Mouse (Mus musculus): ENCODE measurements around the gene Foxb1. TPM values are rescaled to one million over a fixed set of nuclear protein-coding genes. Genes with fewer than 3 reads are reported as not detected.
A peak's percentile ranks its signal among the peaks of the same experiment; 100 is the strongest.

Gene Foxb1
- polyA plus RNA-seq, 1 experiment from 2014 or later: 4.7 TPM

GRCm38 (mm10) chr9:69766301-69766700 lies 5.6 kb upstream of the Foxb1 start:
- Histone ChIP-seq H3K27me3 (ENCODE audit: control insufficient read depth, insufficient read depth, low read length) (peaks cover 45% of the 10 kb centered on the region), H3K4me1 (ENCODE audit: control insufficient read depth, insufficient read depth, low read length) (0 out of 2 replicates have a peak, but pooled peaks cover 7% of the 10 kb centered on the region), H3K4me3 (ENCODE audit: low read depth, low read length) (no peak overlapping the region)

GRCm38 (mm10) chr9:69765483-69766050 lies 4.8 kb upstream of the Foxb1 start:
- Histone ChIP-seq H3K27ac (ENCODE audit: low read depth, low read length) (no peak overlapping the region), H3K9ac (replicated peaks; ENCODE audit: low read depth, low read length) (no peak overlapping the region), H3K4me2 (ENCODE audit: low read depth, low read length) (no peak overlapping the region), H3K36me3 (ENCODE audit: control insufficient read depth, insufficient read depth, low read length) (no peaks in the 10 kb centered on the region), H3K9me3 (ENCODE audit: control insufficient read depth, low read length) (no peaks in the 10 kb centered on the region), H3K4me1 (ENCODE audit: control insufficient read depth, insufficient read depth, low read length) (peaks cover 13% of the 10 kb centered on the region; the same call in 1 of the 2 replicates), H3K4me3 (ENCODE audit: low read depth, low read length) (no peak overlapping the region), H3K27me3 (ENCODE audit: control insufficient read depth, insufficient read depth, low read length) (peaks cover 46% of the 10 kb centered on the region)
- 5% methylated on average over 8 of the region's 8 CpGs for WGBS
- ATAC-seq (ENCODE audit: low read depth): no peak

More at GRCm38 (mm10) chr9:69766301-69766700, 5.6 kb upstream of the Foxb1 start:
- no peak overlapping the region for H3K4me2 ChIP-seq (ENCODE audit: low read depth, low read length)
- H3K9me3 ChIP-seq (ENCODE audit: control insufficient read depth, low read length): no peaks in the 10 kb centered on the region
- ATAC-seq (ENCODE audit: low read depth): no peak
- H3K9ac ChIP-seq (replicated peaks; ENCODE audit: low read depth, low read length): no peak overlapping the region
- no peaks in the 10 kb centered on the region for H3K36me3 ChIP-seq (ENCODE audit: control insufficient read depth, insufficient read depth, low read length)
- WGBS: 2% methylated on average over 8 of the region's 8 CpGs
- no peak overlapping the region for H3K27ac ChIP-seq (ENCODE audit: low read depth, low read length)

GRCm38 (mm10) chr9:69764586-69765482 lies 4.1 kb upstream of the Foxb1 start:
- no peak overlapping the region for H3K27ac ChIP-seq (ENCODE audit: low read depth, low read length)
- H3K9me3 ChIP-seq (ENCODE audit: control insufficient read depth, low read length): no peaks in the 10 kb centered on the region
- peaks cover 50% of the 10 kb centered on the region for H3K27me3 ChIP-seq (ENCODE audit: control insufficient read depth, insufficient read depth, low read length)
- WGBS: under 1% methylated on average over 42 of the region's 42 CpGs
- no peak overlapping the region for H3K4me3 ChIP-seq (ENCODE audit: low read depth, low read length)
- H3K4me2 ChIP-seq (ENCODE audit: low read depth, low read length): peak overlapping the region; percentile 8; the same call in 1 of the 2 replicates
- no peak for ATAC-seq (ENCODE audit: low read depth)
- H3K36me3 ChIP-seq (ENCODE audit: control insufficient read depth, insufficient read depth, low read length): no peaks in the 10 kb centered on the region
- no peak overlapping the region for H3K9ac ChIP-seq (replicated peaks; ENCODE audit: low read depth, low read length)
- H3K4me1 ChIP-seq (ENCODE audit: control insufficient read depth, insufficient read depth, low read length): peaks cover 14% of the 10 kb centered on the region; the same call in 1 of the 2 replicates

- H3K27ac ChIP-seq (ENCODE audit: low read depth, low read length): no peak overlapping the region
Observed at GRCm38 (mm10) chr9:69763681-69764585, 3.2 kb upstream of the Foxb1 start.

DNA sequence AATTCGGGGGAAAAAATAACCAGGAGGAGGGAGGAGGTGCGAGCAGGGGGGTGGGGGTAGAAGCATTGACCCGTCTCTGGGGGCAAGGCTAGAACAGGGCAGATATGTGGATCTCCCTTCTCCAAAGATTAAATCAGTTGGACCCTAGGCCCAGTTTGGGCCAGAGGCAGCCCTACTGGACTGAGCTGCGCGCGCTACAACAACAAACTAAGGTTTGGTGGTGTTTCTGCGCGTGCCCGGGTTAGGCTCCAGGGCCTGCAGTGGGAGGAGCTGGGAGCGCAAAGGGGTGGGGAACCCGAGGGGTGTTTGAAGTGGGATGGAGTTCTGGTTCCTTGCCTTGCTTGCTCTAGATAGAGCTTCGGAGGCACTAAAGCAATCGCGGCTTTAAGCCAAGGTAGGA lies 2.0 kb upstream of the Foxb1 start:
- H3K27ac ChIP-seq (ENCODE audit: low read depth, low read length): no peak overlapping the region

More at GRCm38 (mm10) chr9:69763681-69764585, 3.2 kb upstream of the Foxb1 start:
- Histone ChIP-seq H3K36me3 (ENCODE audit: control insufficient read depth, insufficient read depth, low read length) (no peaks in the 10 kb centered on the region), H3K4me1 (ENCODE audit: control insufficient read depth, insufficient read depth, low read length) (peaks cover 19% of the 10 kb centered on the region), H3K27me3 (ENCODE audit: control insufficient read depth, insufficient read depth, low read length) (peaks cover 58% of the 10 kb centered on the region), H3K4me2 (ENCODE audit: low read depth, low read length) (peak overlapping the region; percentile 8; the same call in 1 of the 2 replicates), H3K9me3 (ENCODE audit: control insufficient read depth, low read length) (no peaks in the 10 kb centered on the region), H3K9ac (replicated peaks; ENCODE audit: low read depth, low read length) (no peak overlapping the region), H3K4me3 (ENCODE audit: low read depth, low read length) (no peak overlapping the region)
- WGBS: under 1% methylated on average over 25 of the region's 25 CpGs
- no peak for ATAC-seq (ENCODE audit: low read depth)

GRCm38 (mm10) chr9:69762221-69762620 lies 1.5 kb upstream of the Foxb1 start:
- H3K4me2 ChIP-seq (ENCODE audit: low read depth, low read length): peak overlapping the region; percentile 48; the same call in 1 of the 2 replicates
- ATAC-seq (ENCODE audit: low read depth): no peak
- 2% methylated on average over 12 of the region's 12 CpGs for WGBS
- H3K27ac ChIP-seq (ENCODE audit: low read depth, low read length): no peak overlapping the region
- no peak overlapping the region for H3K9ac ChIP-seq (replicated peaks; ENCODE audit: low read depth, low read length)
- H3K4me1 ChIP-seq (ENCODE audit: control insufficient read depth, insufficient read depth, low read length): peaks cover 15% of the 10 kb centered on the region
- H3K36me3 ChIP-seq (ENCODE audit: control insufficient read depth, insufficient read depth, low read length): no peaks in the 10 kb centered on the region
- H3K4me3 ChIP-seq (ENCODE audit: low read depth, low read length): 0 out of 2 replicates have a peak overlapping the region, but pooled peaks have one; percentile 7
- peaks cover 44% of the 10 kb centered on the region for H3K27me3 ChIP-seq (ENCODE audit: control insufficient read depth, insufficient read depth, low read length)
- H3K9me3 ChIP-seq (ENCODE audit: control insufficient read depth, low read length): no peaks in the 10 kb centered on the region

More for the DNA sequence above, 2.0 kb upstream of the Foxb1 start:
- Histone ChIP-seq H3K36me3 (ENCODE audit: control insufficient read depth, insufficient read depth, low read length) (no peaks in the 10 kb centered on the region), H3K4me1 (ENCODE audit: control insufficient read depth, insufficient read depth, low read length) (peaks cover 15% of the 10 kb centered on the region), H3K4me2 (ENCODE audit: low read depth, low read length) (peak overlapping the region; percentile 48; the same call in 1 of the 2 replicates), H3K4me3 (ENCODE audit: low read depth, low read length) (no peak overlapping the region), H3K9me3 (ENCODE audit: control insufficient read depth, low read length) (no peaks in the 10 kb centered on the region), H3K27me3 (ENCODE audit: control insufficient read depth, insufficient read depth, low read length) (peaks cover 48% of the 10 kb centered on the region), H3K9ac (replicated peaks; ENCODE audit: low read depth, low read length) (no peak overlapping the region)
- ATAC-seq (ENCODE audit: low read depth): no peak
- 1% methylated on average over 14 of the region's 14 CpGs for WGBS

DNA sequence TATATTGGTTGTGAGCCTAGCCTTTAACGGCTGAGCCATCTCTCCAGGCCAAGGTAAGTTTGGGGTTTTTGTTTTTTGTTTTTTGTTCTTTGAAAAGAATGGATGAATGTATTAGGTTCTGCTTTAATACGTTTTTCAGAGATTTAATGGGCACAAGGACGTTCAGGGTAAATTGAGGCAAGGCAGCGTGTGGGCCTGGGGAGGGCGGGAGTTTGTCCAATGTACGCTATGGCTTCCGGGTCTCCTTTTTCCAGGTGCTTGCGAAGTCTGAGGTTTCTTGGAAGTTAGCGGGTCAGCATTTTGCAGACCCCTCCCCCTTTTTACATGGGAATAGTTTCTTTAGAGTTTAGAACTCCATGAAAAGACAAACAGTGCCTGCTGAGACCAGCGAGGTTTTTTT lies 829 bp upstream of the Foxb1 start:
- H3K36me3 ChIP-seq (ENCODE audit: control insufficient read depth, insufficient read depth, low read length): no peaks in the 10 kb centered on the region
- H3K27me3 ChIP-seq (ENCODE audit: control insufficient read depth, insufficient read depth, low read length): peaks cover 47% of the 10 kb centered on the region
- H3K9ac ChIP-seq (replicated peaks; ENCODE audit: low read depth, low read length): no peak overlapping the region
- peaks cover 15% of the 10 kb centered on the region for H3K4me1 ChIP-seq (ENCODE audit: control insufficient read depth, insufficient read depth, low read length)
- H3K9me3 ChIP-seq (ENCODE audit: control insufficient read depth, low read length): no peaks in the 10 kb centered on the region
- 0% methylated on average over 10 of the region's 10 CpGs for WGBS
- H3K4me2 ChIP-seq (ENCODE audit: low read depth, low read length): peak overlapping the region; percentile 48; the same call in 1 of the 2 replicates
- ATAC-seq (ENCODE audit: low read depth): no peak
- 0 out of 2 replicates have a peak overlapping the region, but pooled peaks have one; percentile 35 for H3K4me3 ChIP-seq (ENCODE audit: low read depth, low read length)
- no peak overlapping the region for H3K27ac ChIP-seq (ENCODE audit: low read depth, low read length)

DNA sequence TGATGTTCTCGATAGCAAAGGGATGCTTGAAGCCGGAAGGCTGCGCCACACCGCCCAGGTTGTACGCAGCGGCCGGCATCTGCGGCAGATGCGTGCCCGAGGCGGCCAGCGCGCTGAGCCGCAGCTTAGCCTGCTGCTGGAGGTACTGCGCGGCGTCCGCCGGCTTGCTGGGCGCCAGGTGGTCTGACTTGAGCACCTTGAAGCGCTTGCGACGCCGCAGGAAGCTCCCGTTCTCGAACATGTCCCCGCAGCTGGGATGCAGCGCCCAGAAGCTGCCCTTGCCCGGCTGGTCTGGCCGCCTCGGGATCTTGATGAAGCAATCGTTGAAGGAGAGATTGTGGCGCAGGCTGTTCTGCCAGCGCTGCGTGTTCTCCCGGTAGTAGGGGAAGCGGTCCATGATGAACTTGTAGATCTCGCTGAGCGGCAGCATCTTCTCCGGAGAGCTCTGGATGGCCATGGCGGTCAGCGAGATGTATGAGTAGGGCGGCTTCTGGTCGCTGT lies 969 bp downstream of the Foxb1 start:
- peaks cover 34% of the 10 kb centered on the region for H3K27me3 ChIP-seq (ENCODE audit: control insufficient read depth, insufficient read depth, low read length)
- H3K9ac ChIP-seq (replicated peaks; ENCODE audit: low read depth, low read length): peak overlapping the region; percentile 18
- H3K9me3 ChIP-seq (ENCODE audit: control insufficient read depth, low read length): no peaks in the 10 kb centered on the region
- peak overlapping the region; percentile 35 for H3K4me3 ChIP-seq (ENCODE audit: low read depth, low read length)
- no peak for ATAC-seq (ENCODE audit: low read depth)
- peaks cover 12% of the 10 kb centered on the region for H3K4me1 ChIP-seq (ENCODE audit: control insufficient read depth, insufficient read depth, low read length)
- under 1% methylated on average over 43 of the region's 44 CpGs for WGBS
- peak overlapping the region; percentile 48 for H3K4me2 ChIP-seq (ENCODE audit: low read depth, low read length)
- 0 out of 2 replicates have a peak overlapping the region, but pooled peaks have one; percentile 10 for H3K27ac ChIP-seq (ENCODE audit: low read depth, low read length)
- H3K36me3 ChIP-seq (ENCODE audit: control insufficient read depth, insufficient read depth, low read length): no peaks in the 10 kb centered on the region

All from neural tube, embryonic 14.5 days (tissue).